Mouse (Mus musculus) forebrain, embryonic 16.5 days (tissue): ENCODE results near the gene S100a16. TPM values are rescaled to one million over a fixed set of nuclear protein-coding genes. Genes with fewer than 3 reads are reported as not detected.

ENCODE experiments used
- ATAC-seq: fragments of 200-750 bp; cut with Nextera tagmentation; 2 replicates; pipeline ENCODE4 v1.8.0; 2017; ENCODE audit warnings: mild to moderate bottlenecking, moderate library complexity
- H3K27ac ChIP-seq: fragments of 300-500 bp; sonication (generic); 2 replicates; pipeline ENCODE4 v1.5.1; 2014; ENCODE audit warnings: low read length, control low read depth
- H3K27me3 ChIP-seq: fragments of 300-500 bp; sonication (generic); replicated peaks from 2 replicates; pipeline ENCODE4 v1.6.1; 2014; ENCODE audit warnings: low read length; ENCODE audit not compliant: control insufficient read depth, insufficient read depth
- H3K36me3 ChIP-seq: fragments of 300-500 bp; sonication (generic); 2 replicates; pipeline ENCODE4 v1.6.1; 2014; ENCODE audit not compliant: control insufficient read depth, insufficient read depth
- H3K4me1 ChIP-seq: fragments of 300-500 bp; sonication (generic); replicated peaks from 2 replicates; pipeline ENCODE4 v1.6.1; 2014; ENCODE audit warnings: low read length; ENCODE audit not compliant: control insufficient read depth, insufficient read depth
- H3K4me2 ChIP-seq: fragments of 300-500 bp; sonication (generic); 2 replicates; pipeline ENCODE4 v1.6.1; 2014; ENCODE audit warnings: mild to moderate bottlenecking, low read length, control low read depth
- H3K4me3 ChIP-seq: fragments of 300-500 bp; sonication (generic); replicated peaks from 2 replicates; pipeline ENCODE4 v1.5.1; 2014; ENCODE audit warnings: mild to moderate bottlenecking, low read length, control low read depth
- H3K9ac ChIP-seq: fragments of 300-500 bp; sonication (generic); replicated peaks from 2 replicates; pipeline ENCODE4 v1.6.1; 2014; ENCODE audit warnings: low read depth, low read length, control low read depth
- H3K9me3 ChIP-seq: fragments of 300-500 bp; sonication (generic); 2 replicates; pipeline ENCODE4 v1.6.1; 2016; ENCODE audit warnings: low read length; ENCODE audit not compliant: control insufficient read depth
- WGBS: fragments of 180-500 bp; shearing (Covaris S2); extraction: QIAGEN DNeasy Blood & Tissue Kit; methylation state at CpG from one replicate; pipeline ENCODE4 v1.1.7; 2014; 5-methylcytosine and 5-hydroxymethylcytosine counted together
- polyA plus RNA-seq: library from polyadenylated mRNA; unstranded; fragments of >200 nt; fragmentation: Nextera tagmentation; extraction: Ambion mirVana; gene quantifications from 2 replicates; pipeline ENCODE4 v1.2.1, GENCODE M21; 2015

Gene S100a16
- polyA plus RNA-seq, 1 experiment from 2014 or later = 36.2 TPM

- no peaks in the 10 kb centered on the region for H3K9me3 ChIP-seq
- no peak for ATAC-seq
- H3K4me3 ChIP-seq = no peak overlapping the region
- no peak overlapping the region for H3K9ac ChIP-seq
- no peaks in the 10 kb centered on the region for H3K27me3 ChIP-seq
- H3K27ac ChIP-seq = no peak overlapping the region
- no peak overlapping the region for H3K4me2 ChIP-seq
- whole genome bisulfite sequencing = 90% methylated on average over 3 of the region's 3 CpGs
- peaks cover 17% of the 10 kb centered on the region for H3K4me1 ChIP-seq
- peaks cover 42% of the 10 kb centered on the region for H3K36me3 ChIP-seq
Measured at GRCm38 (mm10) chr3:90506362-90506761, 30.7 kb upstream of the S100a16 start.

GRCm38 (mm10) chr3:90508287-90508949 is 28.6 kb upstream of the S100a16 start:
- H3K36me3 ChIP-seq = peaks cover 25% of the 10 kb centered on the region
- no peak for ATAC-seq
- 1% methylated on average over 20 of the region's 20 CpGs for WGBS

GRCm38 (mm10) chr3:90508950-90509746 is 27.9 kb upstream of the S100a16 start, which contains the start of gene Chtop:
TSS of gene Chtop (minus strand) at chr3:90509498.
- peak; percentile 93 for ATAC-seq
- H3K4me3 ChIP-seq = peak within 1 kb of the TSS; percentile 99
- H3K9me3 ChIP-seq = no peaks in the 10 kb centered on the region
- H3K27ac ChIP-seq = peak within 1 kb of the TSS; percentile 95
- peaks cover 5% of the 10 kb centered on the region for H3K27me3 ChIP-seq
- H3K36me3 ChIP-seq = peaks cover 22% of the 10 kb centered on the region
- under 1% methylated on average over 66 of the region's 66 CpGs for WGBS
- H3K4me2 ChIP-seq = peak within 1 kb of the TSS; percentile 61
- peak within 1 kb of the TSS; percentile 99 for H3K9ac ChIP-seq
- H3K4me1 ChIP-seq = peaks cover 18% of the 10 kb centered on the region

More at GRCm38 (mm10) chr3:90508287-90508949, 28.6 kb upstream of the S100a16 start:
- peak overlapping the region; percentile 95 for H3K27ac ChIP-seq
- H3K27me3 ChIP-seq = no peaks in the 10 kb centered on the region; the same call in 1 of the 2 replicates
- H3K9ac ChIP-seq = peak overlapping the region; percentile 99
- peak overlapping the region; percentile 61 for H3K4me2 ChIP-seq
- H3K4me1 ChIP-seq = peaks cover 15% of the 10 kb centered on the region
- H3K4me3 ChIP-seq = peak overlapping the region; percentile 99
- H3K9me3 ChIP-seq = no peaks in the 10 kb centered on the region

GRCm38 (mm10) chr3:90509747-90510123 is 27.3 kb upstream of the S100a16 start:
- WGBS = 9% methylated on average over 2 of the region's 2 CpGs
- peaks cover 18% of the 10 kb centered on the region for H3K36me3 ChIP-seq
- H3K4me3 ChIP-seq = peak overlapping the region; percentile 99
- H3K4me1 ChIP-seq = peaks cover 22% of the 10 kb centered on the region
- peaks cover 5% of the 10 kb centered on the region for H3K27me3 ChIP-seq
- H3K9ac ChIP-seq = peak overlapping the region; percentile 35; the same call in 1 of the 2 replicates
- peak; percentile 13 for ATAC-seq
- H3K4me2 ChIP-seq = peak overlapping the region; percentile 58
- peak overlapping the region; percentile 70; the same call in 1 of the 2 replicates for H3K27ac ChIP-seq
- no peaks in the 10 kb centered on the region for H3K9me3 ChIP-seq

- ATAC-seq = no peak
- Histone ChIP-seq H3K4me2 (no peak overlapping the region), H3K4me1 (peaks cover 21% of the 10 kb centered on the region), H3K36me3 (peaks cover under 1% of the 10 kb centered on the region; the same call in 1 of the 2 replicates), H3K27ac (no peak overlapping the region), H3K9ac (no peak overlapping the region), H3K9me3 (no peaks in the 10 kb centered on the region), H3K27me3 (peaks cover 10% of the 10 kb centered on the region), H3K4me3 (no peak overlapping the region)
- 83% methylated on average over 5 of the region's 5 CpGs for WGBS
Measured at GRCm38 (mm10) chr3:90512276-90512675, 24.8 kb upstream of the S100a16 start.

- Histone ChIP-seq H3K36me3 (no peaks in the 10 kb centered on the region), H3K4me3 (no peak overlapping the region), H3K4me2 (no peak overlapping the region), H3K27me3 (peaks cover 10% of the 10 kb centered on the region), H3K9ac (no peak overlapping the region), H3K27ac (no peak overlapping the region), H3K9me3 (no peaks in the 10 kb centered on the region), H3K4me1 (peaks cover 12% of the 10 kb centered on the region)
- no peak for ATAC-seq
- WGBS = 84% methylated on average over 9 of the region's 9 CpGs
Measured at GRCm38 (mm10) chr3:90512948-90513642, 24.0 kb upstream of the S100a16 start.

- Histone ChIP-seq H3K27ac (no peak within 1 kb of the TSS), H3K4me1 (peaks cover 10% of the 10 kb centered on the region; the same call in 1 of the 2 replicates), H3K27me3 (peaks cover 10% of the 10 kb centered on the region), H3K9me3 (no peaks in the 10 kb centered on the region), H3K9ac (peak within 1 kb of the TSS; percentile 36; the same call in 1 of the 2 replicates), H3K36me3 (no peaks in the 10 kb centered on the region), H3K4me3 (peak within 1 kb of the TSS; percentile 26), H3K4me2 (peak within 1 kb of the TSS; percentile 57)
- 6% methylated on average over 25 of the region's 25 CpGs for WGBS
- peak; percentile 16; the same call in 1 of the 2 replicates for ATAC-seq
Measured at GRCm38 (mm10) chr3:90513796-90514590, 23.1 kb upstream of the S100a16 start, which contains the start of the genes S100a1 and S100a13. TSS of gene S100a1 (minus strand) at chr3:90514392. TSS of gene S100a13 (plus strand) at chr3:90514435.

- H3K27me3 ChIP-seq = peaks cover 10% of the 10 kb centered on the region
Measured at GRCm38 (mm10) chr3:90514691-90515090, 22.4 kb upstream of the S100a16 start.

More at GRCm38 (mm10) chr3:90514691-90515090, 22.4 kb upstream of the S100a16 start:
- peak; percentile 63 for ATAC-seq
- 2% methylated on average over 10 of the region's 10 CpGs for WGBS
- Histone ChIP-seq H3K4me1 (peaks cover 9% of the 10 kb centered on the region; the same call in 1 of the 2 replicates), H3K4me3 (peak overlapping the region; percentile 26), H3K9me3 (no peaks in the 10 kb centered on the region), H3K9ac (peak overlapping the region; percentile 36; the same call in 1 of the 2 replicates), H3K4me2 (peak overlapping the region; percentile 57), H3K36me3 (no peaks in the 10 kb centered on the region), H3K27ac (no peak overlapping the region)
